Mouse (Mus musculus) spleen, adult 10 weeks (tissue): ENCODE data around the gene Wwc1. TPM values are rescaled to one million over a fixed set of nuclear protein-coding genes. Genes with fewer than 3 reads are reported as not detected.

Experiments used
- polyA plus RNA-seq: library from polyadenylated mRNA; stranded (reverse); fragments of 350-450 nt; fragmentation: Illumina TruSeq; extraction: RNeasy Lipid Tissue Mini Kit (QIAGEN cat#74804); gene quantifications from one replicate; pipeline ENCODE4 v1.2.3, GENCODE M21; 2015; ENCODE audit warnings: low replicate concordance; ENCODE audit not compliant: insufficient read depth

Wwc1 gene
- 0.19 TPM for polyA plus RNA-seq

DNA sequence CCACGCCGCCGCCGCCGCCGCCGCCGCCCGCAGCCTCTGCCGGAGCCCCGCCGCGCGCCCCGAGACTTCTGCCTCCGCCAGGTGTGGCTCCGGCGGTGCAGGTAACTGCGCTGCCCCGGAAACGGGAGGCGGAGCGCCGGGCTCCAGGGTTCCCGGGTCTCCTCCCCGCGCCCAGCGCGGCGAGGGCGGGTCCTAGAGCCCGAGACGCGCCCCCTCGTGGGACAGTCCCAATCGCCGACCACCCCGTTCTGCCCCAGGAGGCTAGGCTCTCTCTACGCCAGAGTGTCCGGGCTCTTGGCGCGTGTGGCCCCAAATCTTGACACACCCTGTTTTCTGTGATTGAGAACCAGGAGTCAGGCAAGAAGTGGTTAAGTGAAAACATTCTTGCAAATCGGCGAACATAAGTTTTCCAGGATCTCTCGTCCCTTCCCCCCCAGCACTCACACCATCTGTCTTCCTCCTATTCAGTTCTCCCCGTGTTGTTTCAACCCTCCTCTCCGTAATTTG lies at the start of gene Wwc1:
Wwc1 (minus strand) TSS at position 117 of the 507 bp plus-strand sequence.

DNA sequence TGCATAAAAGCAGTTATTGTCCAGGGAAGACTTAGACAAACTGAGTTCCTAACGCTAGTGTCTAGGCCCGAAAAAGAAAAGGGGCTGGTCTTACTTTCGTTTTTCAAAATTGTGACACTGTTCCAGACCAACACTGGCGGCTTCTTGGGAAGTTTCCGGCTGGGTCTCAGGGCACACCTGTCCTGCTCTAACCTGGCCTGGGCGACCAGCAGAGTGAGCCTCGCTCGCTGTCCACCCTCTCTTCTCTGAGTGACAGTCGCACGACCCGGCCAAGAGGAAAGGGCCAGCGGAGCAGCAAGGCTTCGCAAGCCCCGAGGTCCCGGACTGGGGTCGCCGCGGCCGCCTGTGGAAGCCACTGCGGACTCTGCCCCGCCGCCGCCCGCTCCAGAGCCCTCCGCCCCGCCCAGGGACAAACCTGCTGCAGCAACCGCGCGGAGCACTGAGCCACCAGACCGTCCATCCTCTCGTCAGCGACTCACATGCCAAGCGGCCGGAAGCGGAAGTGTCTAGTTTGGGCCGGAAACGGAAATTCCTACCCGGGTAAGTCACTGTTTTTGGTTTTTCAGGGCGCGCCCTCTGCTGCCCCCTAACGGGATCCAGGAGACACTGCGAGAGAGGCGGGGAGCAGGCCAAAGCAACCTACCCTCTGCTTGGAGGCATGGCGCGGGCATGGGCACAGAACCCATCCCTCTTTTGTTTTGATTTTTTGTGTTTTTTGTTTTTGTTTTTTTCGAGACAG lies 146.1 kb downstream of the Wwc1 start, which contains the start of gene Rars:
Rars (minus strand) TSS at position 485 of the 739 bp plus-strand sequence.

DNA sequence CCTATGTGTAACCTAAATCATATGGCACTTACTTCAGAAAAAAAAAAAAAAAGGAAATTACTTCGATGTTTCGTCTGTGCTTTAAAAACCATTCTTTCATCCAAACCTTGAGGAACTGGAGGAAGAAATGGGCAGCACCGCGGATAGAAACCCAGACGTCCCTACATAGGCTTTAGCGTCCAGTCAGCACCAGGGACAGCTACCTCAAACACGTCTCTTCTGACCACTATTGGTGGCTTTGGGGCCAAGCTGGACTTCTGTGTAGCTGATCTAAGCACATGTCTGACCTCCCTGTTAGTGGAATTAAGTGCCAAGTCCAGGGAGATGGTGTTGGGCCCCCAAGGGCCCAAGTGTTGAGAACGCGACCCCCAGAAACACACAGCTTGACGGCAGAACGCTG lies 181.5 kb downstream of the Wwc1 start, which contains the start of gene Fbll1:
Fbll1 (minus strand) TSS at position 11 of the 400 bp plus-strand sequence.

Other genes with a start within 250 kb of the Wwc1 start
- 40.2 TPM for gene Pank3, start 211.0 kb downstream of the Wwc1 start, polyA plus RNA-seq
- gene Fbll1, start 181.6 kb downstream of the Wwc1 start, polyA plus RNA-seq, result not detected
- 88.8 TPM for gene Rars, start 146.0 kb downstream of the Wwc1 start, polyA plus RNA-seq